Mouse (Mus musculus): Measurements from ENCODE around the gene 1700102P08Rik. TPM values are rescaled to one million over a fixed set of nuclear protein-coding genes. Genes with fewer than 3 reads are reported as not detected.

The 1700102P08Rik gene
- polyA plus RNA-seq, 1 experiment, result not detected

DNA sequence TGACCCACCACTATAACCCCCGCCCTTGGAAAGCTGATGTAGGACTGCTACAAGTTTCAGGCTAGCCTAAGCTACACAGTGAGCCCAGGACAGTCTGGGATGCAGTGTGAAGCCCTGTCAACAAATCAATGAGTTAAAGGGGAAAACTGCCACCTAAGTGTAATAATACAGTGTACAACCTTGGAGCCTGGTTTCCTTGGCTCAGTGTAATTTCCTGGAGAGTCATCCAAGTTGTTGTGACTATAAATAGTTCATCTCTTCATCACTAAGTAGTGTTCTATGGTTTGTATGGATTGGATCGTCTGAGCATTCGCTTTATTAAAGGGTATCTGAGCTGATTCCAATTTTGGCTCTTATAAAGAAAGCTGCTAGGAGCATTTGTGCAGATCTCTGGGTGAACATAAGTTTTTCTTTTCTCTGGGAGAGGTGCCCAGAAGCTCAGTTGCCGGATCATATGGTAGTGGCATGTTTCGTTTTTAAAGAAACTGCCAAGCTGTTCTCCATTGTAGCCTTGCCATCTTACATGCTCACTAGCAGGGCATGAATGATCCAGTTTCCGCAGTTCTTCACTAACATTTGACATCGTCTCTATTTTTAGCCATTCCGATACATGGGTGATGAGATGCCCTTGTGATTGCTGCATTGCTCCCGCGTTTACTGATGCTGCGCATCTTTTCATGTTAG, 48.8 kb downstream of the 1700102P08Rik start:
- H3K4me1 ChIP-seq (ENCODE audit: control insufficient read depth, insufficient read depth, low read length), result peaks cover 10% of the 10 kb centered on the region
- TF ChIP-seq CTCF (IDR thresholded peaks at IDR 0.05; ENCODE audit: low read depth, low read length), result no peak
- TF ChIP-seq POLR2A (IDR thresholded peaks at IDR 0.05; ENCODE audit: borderline replicate concordance, low read depth, low read length), result no peak
- H3K27ac ChIP-seq (ENCODE audit: insufficient read depth, low read depth, low read length), result no peak overlapping the region
- H3K4me3 ChIP-seq (ENCODE audit: insufficient read depth, low read length), result no peak overlapping the region

DNA sequence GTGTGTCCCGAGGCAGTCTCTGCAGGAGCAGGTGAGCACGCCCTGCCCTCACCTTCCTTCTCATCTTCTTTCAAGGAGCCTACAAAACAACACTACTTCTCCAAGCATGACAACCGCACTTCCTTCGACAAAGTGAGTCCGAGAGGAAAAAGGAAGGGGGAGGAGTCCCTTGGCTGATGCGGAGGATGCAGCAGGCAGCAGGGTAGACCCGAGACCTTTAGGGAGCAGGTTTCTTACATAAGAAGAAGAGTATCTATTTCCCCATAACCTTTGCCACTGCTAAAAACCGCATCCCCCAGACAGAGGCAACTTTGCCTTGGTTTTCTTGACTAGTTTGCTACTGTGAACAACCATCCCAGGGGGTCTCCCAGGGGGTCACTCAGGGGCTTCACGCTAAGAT, 52.5 kb downstream of the 1700102P08Rik start:
- Histone ChIP-seq H3K4me1 (ENCODE audit: control insufficient read depth, insufficient read depth, low read length) (peaks cover 10% of the 10 kb centered on the region), H3K4me3 (ENCODE audit: insufficient read depth, low read length) (no peak overlapping the region), H3K27ac (ENCODE audit: insufficient read depth, low read depth, low read length) (no peak overlapping the region)
- TF ChIP-seq POLR2A (IDR thresholded peaks at IDR 0.05; ENCODE audit: borderline replicate concordance, low read depth, low read length) (no peak), CTCF (IDR thresholded peaks at IDR 0.05; ENCODE audit: low read depth, low read length) (no peak)

DNA sequence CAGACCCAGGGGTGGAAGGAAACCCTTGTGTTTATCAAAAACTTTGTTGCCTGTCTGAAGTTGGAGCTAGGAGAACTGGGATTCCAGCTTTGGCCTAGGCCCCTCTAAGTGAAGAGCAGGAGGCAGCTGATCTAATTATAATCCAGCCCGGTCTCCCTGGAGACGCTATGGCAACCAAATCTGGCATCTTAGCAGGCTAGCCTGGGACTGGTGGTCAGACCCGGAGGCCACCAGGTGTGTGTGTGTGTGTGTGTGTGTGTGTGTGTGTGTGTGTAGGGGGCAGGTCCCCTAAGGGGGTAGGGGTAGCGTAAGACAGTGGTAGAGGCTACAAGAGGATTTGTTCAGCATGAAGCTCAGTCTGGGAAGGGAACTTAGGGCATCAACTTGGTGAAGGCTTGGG, 57.3 kb downstream of the 1700102P08Rik start:
- Histone ChIP-seq H3K27ac (ENCODE audit: insufficient read depth, low read depth, low read length) (no peak overlapping the region), H3K4me1 (ENCODE audit: control insufficient read depth, insufficient read depth, low read length) (peaks cover 6% of the 10 kb centered on the region; the same call in 1 of the 2 replicates), H3K4me3 (ENCODE audit: insufficient read depth, low read length) (no peak overlapping the region)
- TF ChIP-seq POLR2A (IDR thresholded peaks at IDR 0.05; ENCODE audit: borderline replicate concordance, low read depth, low read length), result no peak

DNA sequence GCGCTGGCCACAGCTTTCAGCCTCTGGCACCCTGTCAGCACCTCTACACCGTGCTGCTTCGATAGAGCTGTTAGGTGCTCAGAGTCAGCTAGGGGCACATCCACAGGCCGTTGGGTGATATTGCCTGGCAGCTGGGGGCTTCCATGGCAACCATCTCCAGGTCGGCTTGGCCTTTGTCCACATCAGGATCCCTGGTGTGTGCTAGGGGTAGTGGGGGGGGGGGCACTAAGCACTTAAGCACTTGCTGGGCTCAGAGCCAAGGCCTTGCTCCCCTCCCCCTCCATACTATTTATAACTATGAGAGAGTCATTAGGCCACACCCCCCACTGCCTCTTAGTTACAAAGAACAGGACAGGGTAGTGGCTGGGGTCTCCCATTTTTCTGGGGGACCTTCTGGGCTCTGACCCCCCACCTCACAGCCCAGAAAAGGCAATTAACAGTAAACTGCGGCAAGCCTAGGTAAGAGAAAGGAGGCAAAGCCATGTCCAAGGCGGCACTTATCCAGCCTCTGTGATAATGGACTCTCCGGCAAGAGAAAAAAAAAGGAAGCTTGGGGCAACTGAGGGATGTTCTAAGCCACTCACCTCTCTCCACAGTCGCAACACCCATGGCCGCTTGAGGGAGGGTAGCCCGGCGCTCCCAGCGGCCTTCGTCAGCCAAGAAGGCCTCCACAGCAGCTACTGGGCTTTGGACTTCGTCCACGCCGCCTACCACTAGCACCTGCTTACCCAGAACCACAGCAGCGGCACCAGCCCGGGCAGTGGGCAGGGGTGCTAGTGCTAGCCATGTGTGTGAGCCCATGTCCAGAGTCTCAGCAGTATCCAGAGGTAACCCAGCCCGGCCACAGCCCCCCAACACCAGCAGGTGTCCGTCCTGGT, 57.9 kb downstream of the 1700102P08Rik start:
- no peak overlapping the region for H3K27ac ChIP-seq (ENCODE audit: insufficient read depth, low read depth, low read length)
- H3K4me1 ChIP-seq (ENCODE audit: control insufficient read depth, insufficient read depth, low read length), result peaks cover 6% of the 10 kb centered on the region; the same call in 1 of the 2 replicates
- H3K4me3 ChIP-seq (ENCODE audit: insufficient read depth, low read length), result no peak overlapping the region
- TF ChIP-seq CTCF (IDR thresholded peaks at IDR 0.05; ENCODE audit: low read depth, low read length) (no peak), POLR2A (IDR thresholded peaks at IDR 0.05; ENCODE audit: borderline replicate concordance, low read depth, low read length) (no peak)

DNA sequence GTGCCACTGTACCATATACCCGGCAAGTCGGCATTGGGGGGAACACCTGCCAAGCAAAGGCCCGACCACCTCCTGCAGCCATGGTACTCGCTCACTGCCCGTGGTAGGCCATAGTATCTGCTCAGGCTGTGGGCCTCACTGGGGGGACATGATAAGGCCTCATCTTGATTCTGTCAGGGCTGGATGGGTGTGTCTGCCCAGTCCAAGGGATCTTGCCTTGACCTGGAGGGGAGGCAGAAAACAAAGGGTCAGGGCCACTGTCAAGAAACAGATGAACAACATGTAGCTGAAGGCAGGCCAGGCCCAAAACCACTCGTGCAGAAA, 58.5 kb downstream of the 1700102P08Rik start:
- Histone ChIP-seq H3K27ac (ENCODE audit: insufficient read depth, low read depth, low read length) (no peak overlapping the region), H3K4me3 (ENCODE audit: insufficient read depth, low read length) (no peak overlapping the region), H3K4me1 (ENCODE audit: control insufficient read depth, insufficient read depth, low read length) (peaks cover 6% of the 10 kb centered on the region; the same call in 1 of the 2 replicates)
- TF ChIP-seq CTCF (IDR thresholded peaks at IDR 0.05; ENCODE audit: low read depth, low read length) (no peak), POLR2A (IDR thresholded peaks at IDR 0.05; ENCODE audit: borderline replicate concordance, low read depth, low read length) (no peak)

DNA sequence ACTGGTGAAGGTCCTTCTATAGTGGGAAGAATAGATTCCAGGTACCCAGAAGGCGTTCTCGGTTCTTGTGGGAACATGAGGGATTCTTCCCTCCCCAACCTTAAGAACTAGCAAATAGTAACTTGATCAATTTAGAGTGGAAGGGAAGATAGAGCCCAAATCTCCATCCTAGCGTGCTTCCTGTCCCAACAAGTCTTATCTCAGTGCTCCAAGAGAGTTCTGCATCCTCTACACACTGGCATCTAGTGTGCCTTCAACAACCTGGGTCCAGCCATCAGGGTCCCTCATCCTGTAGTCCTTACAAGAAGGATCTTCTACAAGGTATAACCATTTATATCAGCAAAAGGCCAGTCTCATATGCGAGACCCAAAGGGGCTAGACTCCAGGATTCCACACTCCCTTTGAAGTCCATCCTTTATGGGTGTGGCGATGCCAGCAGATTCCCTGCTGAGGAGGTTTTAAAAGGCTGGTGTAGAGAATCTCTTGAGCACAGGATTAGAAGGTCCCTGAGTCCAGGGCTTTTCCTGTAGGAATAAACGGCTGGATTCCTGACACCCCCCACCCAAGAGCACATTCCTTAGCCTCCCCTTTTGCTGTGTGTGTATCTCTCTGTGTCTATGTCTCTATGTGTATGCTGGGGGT, 59.0 kb downstream of the 1700102P08Rik start:
- Histone ChIP-seq H3K4me1 (ENCODE audit: control insufficient read depth, insufficient read depth, low read length) (peaks cover 6% of the 10 kb centered on the region; the same call in 1 of the 2 replicates), H3K27ac (ENCODE audit: insufficient read depth, low read depth, low read length) (no peak overlapping the region), H3K4me3 (ENCODE audit: insufficient read depth, low read length) (no peak overlapping the region)
- TF ChIP-seq POLR2A (IDR thresholded peaks at IDR 0.05; ENCODE audit: borderline replicate concordance, low read depth, low read length) (no peak), CTCF (IDR thresholded peaks at IDR 0.05; ENCODE audit: low read depth, low read length) (no peak)

DNA sequence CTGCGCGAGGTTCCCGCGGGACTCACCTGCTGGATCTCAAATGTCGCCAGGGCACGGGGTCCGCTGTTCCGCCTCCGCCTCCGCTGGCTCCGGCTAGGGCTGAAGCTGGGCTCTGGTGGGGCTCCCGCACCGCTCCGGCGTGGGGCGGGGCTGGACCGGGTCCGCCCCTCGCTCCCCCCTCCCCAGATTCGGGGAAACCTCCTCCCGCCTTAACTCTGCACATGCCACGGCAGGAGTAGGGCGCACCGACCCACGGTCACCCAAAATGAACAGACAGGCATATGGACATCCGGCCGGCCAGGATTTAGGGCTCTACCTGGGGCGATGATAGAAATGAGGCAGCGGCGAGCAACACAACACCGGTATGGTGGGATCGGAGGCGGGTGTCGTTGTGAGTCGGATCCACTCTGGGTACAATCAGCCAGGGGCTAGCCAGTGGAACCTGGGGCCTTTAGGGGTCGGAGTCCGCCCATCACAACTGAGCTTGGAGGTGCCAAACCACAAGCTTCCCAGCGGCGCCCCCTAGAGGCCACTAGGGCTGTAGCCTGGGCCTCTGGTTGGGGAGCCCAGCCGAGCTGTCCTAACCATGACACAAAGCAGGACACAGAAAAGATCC, 59.8 kb downstream of the 1700102P08Rik start:
- Histone ChIP-seq H3K4me3 (ENCODE audit: insufficient read depth, low read length) (peak overlapping the region; percentile 57), H3K27ac (ENCODE audit: insufficient read depth, low read depth, low read length) (no peak overlapping the region), H3K4me1 (ENCODE audit: control insufficient read depth, insufficient read depth, low read length) (peaks cover 6% of the 10 kb centered on the region; the same call in 1 of the 2 replicates)
- TF ChIP-seq CTCF (IDR thresholded peaks at IDR 0.05; ENCODE audit: low read depth, low read length) (peak; percentile 87), POLR2A (IDR thresholded peaks at IDR 0.05; ENCODE audit: borderline replicate concordance, low read depth, low read length) (no peak)

DNA sequence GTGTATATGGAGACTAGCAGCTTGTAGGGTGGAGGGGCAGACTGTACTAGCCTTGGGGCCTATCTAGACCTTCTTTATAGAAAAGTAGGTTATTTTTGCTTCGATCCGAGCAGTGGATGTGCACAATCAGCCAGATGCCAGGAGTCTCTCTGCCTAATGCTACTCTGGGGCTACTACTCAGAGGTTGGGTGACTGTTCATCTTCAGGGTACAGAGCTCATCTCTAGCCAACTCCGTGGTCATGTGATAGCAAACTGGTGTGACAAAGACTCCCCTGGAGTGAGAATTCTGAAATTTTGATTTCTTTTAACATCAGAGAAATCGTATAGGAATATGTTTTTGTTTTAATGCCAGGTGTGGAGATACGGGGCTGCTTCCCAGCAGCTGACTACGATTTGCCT, 60.3 kb downstream of the 1700102P08Rik start:
- peaks cover 6% of the 10 kb centered on the region; the same call in 1 of the 2 replicates for H3K4me1 ChIP-seq (ENCODE audit: control insufficient read depth, insufficient read depth, low read length)
- H3K4me3 ChIP-seq (ENCODE audit: insufficient read depth, low read length), result no peak overlapping the region
- no peak overlapping the region for H3K27ac ChIP-seq (ENCODE audit: insufficient read depth, low read depth, low read length)
- no peak for TF ChIP-seq CTCF (IDR thresholded peaks at IDR 0.05; ENCODE audit: low read depth, low read length)
- no peak for TF ChIP-seq POLR2A (IDR thresholded peaks at IDR 0.05; ENCODE audit: borderline replicate concordance, low read depth, low read length)

DNA sequence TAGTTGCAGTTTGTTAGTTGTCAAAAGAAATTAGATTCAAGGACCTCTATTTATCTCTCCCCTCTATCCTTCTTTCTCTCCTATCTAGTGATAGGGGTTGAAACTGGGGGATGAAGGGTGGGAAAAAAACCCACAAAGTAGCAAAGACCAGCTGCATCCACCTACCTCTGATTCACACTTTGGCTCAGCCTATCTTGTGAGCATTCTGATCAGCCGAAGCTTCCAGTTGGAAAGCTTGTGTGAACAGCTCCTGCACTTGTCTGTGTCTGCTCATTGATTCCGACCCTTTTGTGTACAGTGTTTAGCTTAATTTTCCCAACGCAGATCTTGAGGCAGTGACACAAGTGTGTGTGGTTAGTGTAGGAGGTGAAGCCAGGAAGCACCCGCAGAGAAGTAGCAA, 60.9 kb downstream of the 1700102P08Rik start:
- Histone ChIP-seq H3K4me3 (ENCODE audit: insufficient read depth, low read length) (no peak overlapping the region), H3K27ac (ENCODE audit: insufficient read depth, low read depth, low read length) (no peak overlapping the region), H3K4me1 (ENCODE audit: control insufficient read depth, insufficient read depth, low read length) (peaks cover 6% of the 10 kb centered on the region; the same call in 1 of the 2 replicates)
- no peak for TF ChIP-seq POLR2A (IDR thresholded peaks at IDR 0.05; ENCODE audit: borderline replicate concordance, low read depth, low read length)
- no peak for TF ChIP-seq CTCF (IDR thresholded peaks at IDR 0.05; ENCODE audit: low read depth, low read length)

Measured in bone marrow macrophage, adult 2 months (primary cell).